Mouse (Mus musculus): ENCODE measurements at regions not wholly inside any gene's neighbourhood (a gene's known extent, or its start where the extent isn't known, plus 50 kb on each side); places are given as distances from the start of the nearest gene placed in this dataset.

- Histone ChIP-seq H3K36me3 (ENCODE audit: control insufficient read depth, insufficient read depth) (no peaks in the 10 kb centered on the region), H3K27me3 (ENCODE audit: control insufficient read depth, insufficient read depth, insufficient read length) (no peaks in the 10 kb centered on the region), H3K79me2 (ENCODE audit: control insufficient read depth, insufficient read depth) (no peaks in the 10 kb centered on the region), H3K4me3 (no peak overlapping the region), H3K4me2 (ENCODE audit: low read depth) (peak overlapping the region; percentile 42), H3ac (ENCODE audit: control insufficient read depth, insufficient read length) (no peak overlapping the region)
- TF ChIP-seq E2F4 (IDR thresholded peaks at IDR 0.05; ENCODE audit: insufficient read depth): no peak
- no peak for TF ChIP-seq SRF (IDR thresholded peaks at IDR 0.05; ENCODE audit: control insufficient read depth, insufficient read length, low read depth)
- TF ChIP-seq MAX (IDR thresholded peaks at IDR 0.05; ENCODE audit: low read depth): no peak
- no peak for TF ChIP-seq MYOG (IDR thresholded peaks at IDR 0.05; ENCODE audit: control insufficient read depth in 1 of 3, insufficient read depth in 1 of 3, insufficient read length in 2 of 3, low read depth in 2 of 3)
- no peak for TF ChIP-seq REST (IDR thresholded peaks at IDR 0.05; ENCODE audit: insufficient read depth, insufficient read length)
- no peak for TF ChIP-seq TCF3 (IDR thresholded peaks at IDR 0.05; ENCODE audit: insufficient read length, low read depth)
- TF ChIP-seq POLR2AphosphoS2 (IDR thresholded peaks at IDR 0.05; ENCODE audit: insufficient read length, low read depth): no peak
- no peak for TF ChIP-seq TCF12 (IDR thresholded peaks at IDR 0.05; ENCODE audit: insufficient read depth, poor library complexity, severe bottlenecking)
- TF ChIP-seq USF1 (IDR thresholded peaks at IDR 0.05; ENCODE audit: low read depth): no peak
- no peak for TF ChIP-seq POLR2A (IDR thresholded peaks at IDR 0.05; ENCODE audit: insufficient read length, low read depth)
- no peak for TF ChIP-seq MYOD1 (IDR thresholded peaks at IDR 0.05; ENCODE audit: control insufficient read depth in 1 of 3, insufficient read length in 2 of 3, low read depth in 2 of 3)
- no peak for TF ChIP-seq CEBPB (IDR thresholded peaks at IDR 0.05; ENCODE audit: insufficient read depth, poor library complexity, severe bottlenecking)
Measured at GRCm38 (mm10) chr6:7464346-7464745, 90.3 kb upstream of the Tac1 start.

DNA sequence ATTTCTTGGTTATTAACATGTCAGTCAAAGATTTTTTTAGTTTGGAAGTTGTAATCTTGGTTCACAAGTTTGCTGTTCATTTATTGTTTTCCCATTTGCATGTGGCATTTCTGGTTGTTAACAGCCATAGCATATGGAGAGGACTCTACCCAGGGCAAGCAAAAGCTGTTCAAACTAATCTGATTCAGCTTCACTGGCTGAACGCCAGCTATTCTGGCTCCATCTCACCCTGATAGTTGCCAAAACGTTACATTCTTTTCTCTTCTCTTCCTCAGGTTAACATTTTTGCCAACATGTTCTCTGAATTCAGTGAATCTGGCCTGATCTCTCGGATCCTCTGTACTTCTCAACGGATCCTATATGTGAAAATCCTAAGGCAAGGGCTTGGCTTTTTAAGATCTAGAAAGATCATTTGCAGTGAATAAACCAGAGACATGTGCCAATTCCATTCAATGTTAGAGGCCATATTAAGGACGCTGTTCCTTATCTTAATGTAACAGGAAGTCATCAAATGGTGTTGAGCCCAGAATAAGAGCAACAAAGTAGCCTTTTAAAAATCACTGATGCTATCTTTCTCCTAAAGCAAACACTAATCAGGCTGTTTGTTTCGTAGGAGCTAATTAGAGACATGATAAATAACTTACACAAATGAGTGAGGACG is 82.2 kb upstream of the Tac1 start:
- Histone ChIP-seq H3K4me3 (no peak overlapping the region), H3ac (ENCODE audit: control insufficient read depth, insufficient read length) (no peak overlapping the region), H3K79me2 (ENCODE audit: control insufficient read depth, insufficient read depth) (no peaks in the 10 kb centered on the region), H3K4me2 (ENCODE audit: low read depth) (peak overlapping the region; percentile 25), H3K27me3 (ENCODE audit: control insufficient read depth, insufficient read depth, insufficient read length) (no peaks in the 10 kb centered on the region), H3K36me3 (ENCODE audit: control insufficient read depth, insufficient read depth) (no peaks in the 10 kb centered on the region)
- no peak for TF ChIP-seq TCF3 (IDR thresholded peaks at IDR 0.05; ENCODE audit: insufficient read length, low read depth)
- no peak for TF ChIP-seq CEBPB (IDR thresholded peaks at IDR 0.05; ENCODE audit: insufficient read depth, poor library complexity, severe bottlenecking)
- no peak for TF ChIP-seq USF1 (IDR thresholded peaks at IDR 0.05; ENCODE audit: low read depth)
- no peak for TF ChIP-seq TCF12 (IDR thresholded peaks at IDR 0.05; ENCODE audit: insufficient read depth, poor library complexity, severe bottlenecking)

DNA sequence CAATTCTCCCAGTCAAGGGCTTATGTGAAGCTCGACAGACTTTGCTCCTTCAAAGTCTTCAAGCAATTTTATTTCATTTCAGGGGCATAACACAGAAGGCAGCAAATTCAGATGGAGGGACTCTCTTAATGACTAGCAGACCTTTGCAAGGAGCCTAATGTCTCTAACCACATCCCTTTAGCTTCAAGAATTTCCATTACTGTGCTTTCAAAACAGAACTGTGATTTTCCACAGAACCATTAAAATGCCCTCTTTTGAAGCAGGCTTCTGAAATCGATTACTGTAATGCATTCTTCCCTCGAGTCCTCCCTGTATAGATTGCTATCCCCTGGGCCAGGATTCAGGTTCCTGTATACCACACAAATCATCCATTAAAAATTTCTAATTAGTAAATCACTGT is 80.9 kb upstream of the Tac1 start:
- no peaks in the 10 kb centered on the region for H3K79me2 ChIP-seq (ENCODE audit: control insufficient read depth, insufficient read depth)
- no peak overlapping the region for H3ac ChIP-seq (ENCODE audit: control insufficient read depth, insufficient read length)
- no peaks in the 10 kb centered on the region for H3K36me3 ChIP-seq (ENCODE audit: control insufficient read depth, insufficient read depth)
- H3K4me2 ChIP-seq (ENCODE audit: low read depth): no peak overlapping the region
- no peaks in the 10 kb centered on the region for H3K27me3 ChIP-seq (ENCODE audit: control insufficient read depth, insufficient read depth, insufficient read length)
- H3K4me3 ChIP-seq: no peak overlapping the region
- TF ChIP-seq MAX (IDR thresholded peaks at IDR 0.05; ENCODE audit: low read depth) (no peak), REST (IDR thresholded peaks at IDR 0.05; ENCODE audit: insufficient read depth, insufficient read length) (no peak), USF1 (IDR thresholded peaks at IDR 0.05; ENCODE audit: low read depth) (no peak), MYOD1 (IDR thresholded peaks at IDR 0.05; ENCODE audit: control insufficient read depth in 1 of 3, insufficient read length in 2 of 3, low read depth in 2 of 3) (no peak), TCF3 (IDR thresholded peaks at IDR 0.05; ENCODE audit: insufficient read length, low read depth) (no peak), MYOG (IDR thresholded peaks at IDR 0.05; ENCODE audit: control insufficient read depth in 1 of 3, insufficient read depth in 1 of 3, insufficient read length in 2 of 3, low read depth in 2 of 3) (no peak), SRF (IDR thresholded peaks at IDR 0.05; ENCODE audit: control insufficient read depth, insufficient read length, low read depth) (no peak), POLR2AphosphoS2 (IDR thresholded peaks at IDR 0.05; ENCODE audit: insufficient read length, low read depth) (no peak), E2F4 (IDR thresholded peaks at IDR 0.05; ENCODE audit: insufficient read depth) (no peak), CEBPB (IDR thresholded peaks at IDR 0.05; ENCODE audit: insufficient read depth, poor library complexity, severe bottlenecking) (no peak), POLR2A (IDR thresholded peaks at IDR 0.05; ENCODE audit: insufficient read length, low read depth) (no peak), TCF12 (IDR thresholded peaks at IDR 0.05; ENCODE audit: insufficient read depth, poor library complexity, severe bottlenecking) (no peak)

- Histone ChIP-seq H3K36me3 (ENCODE audit: control insufficient read depth, insufficient read depth) (no peaks in the 10 kb centered on the region), H3ac (ENCODE audit: control insufficient read depth, insufficient read length) (no peak overlapping the region), H3K4me2 (ENCODE audit: low read depth) (no peak overlapping the region), H3K27me3 (ENCODE audit: control insufficient read depth, insufficient read depth, insufficient read length) (no peaks in the 10 kb centered on the region), H3K79me2 (ENCODE audit: control insufficient read depth, insufficient read depth) (no peaks in the 10 kb centered on the region), H3K4me3 (no peak overlapping the region)
- no peak for TF ChIP-seq POLR2A (IDR thresholded peaks at IDR 0.05; ENCODE audit: insufficient read length, low read depth)
- TF ChIP-seq CEBPB (IDR thresholded peaks at IDR 0.05; ENCODE audit: insufficient read depth, poor library complexity, severe bottlenecking): peak; percentile 69
Measured at GRCm38 (mm10) chr6:7476907-7477306, 77.8 kb upstream of the Tac1 start.

DNA sequence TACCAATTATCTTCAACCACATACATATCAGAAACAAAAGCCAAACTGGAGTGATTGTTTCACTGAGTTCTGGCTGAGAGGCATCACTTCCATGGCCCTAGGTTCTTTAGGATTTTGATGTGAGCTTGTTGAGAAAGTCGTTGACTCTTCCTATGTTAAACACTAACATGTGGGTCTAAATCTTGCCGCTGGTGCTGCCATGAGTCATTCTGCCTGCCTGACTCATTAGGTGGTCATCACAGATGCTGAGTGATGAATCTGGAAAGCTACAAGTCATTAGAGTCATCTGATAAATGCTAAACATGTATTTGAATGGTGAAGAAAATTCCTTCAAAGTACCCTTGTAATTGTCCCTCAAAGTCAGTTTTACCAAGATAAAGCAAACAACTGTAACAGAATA is 60.4 kb upstream of the Tac1 start:
- Histone ChIP-seq H3ac (ENCODE audit: control insufficient read depth, insufficient read length) (no peak overlapping the region), H3K79me2 (ENCODE audit: control insufficient read depth, insufficient read depth) (no peaks in the 10 kb centered on the region), H3K36me3 (ENCODE audit: control insufficient read depth, insufficient read depth) (no peaks in the 10 kb centered on the region), H3K27me3 (ENCODE audit: control insufficient read depth, insufficient read depth, insufficient read length) (no peaks in the 10 kb centered on the region), H3K4me3 (no peak overlapping the region), H3K4me2 (ENCODE audit: low read depth) (peak overlapping the region; percentile 20)
- no peak for TF ChIP-seq MYOG (IDR thresholded peaks at IDR 0.05; ENCODE audit: control insufficient read depth in 1 of 3, insufficient read depth in 1 of 3, insufficient read length in 2 of 3, low read depth in 2 of 3)
- no peak for TF ChIP-seq E2F4 (IDR thresholded peaks at IDR 0.05; ENCODE audit: insufficient read depth)
- TF ChIP-seq MYOD1 (IDR thresholded peaks at IDR 0.05; ENCODE audit: control insufficient read depth in 1 of 3, insufficient read length in 2 of 3, low read depth in 2 of 3): no peak
- no peak for TF ChIP-seq REST (IDR thresholded peaks at IDR 0.05; ENCODE audit: insufficient read depth, insufficient read length)
- TF ChIP-seq SRF (IDR thresholded peaks at IDR 0.05; ENCODE audit: control insufficient read depth, insufficient read length, low read depth): no peak
- no peak for TF ChIP-seq TCF3 (IDR thresholded peaks at IDR 0.05; ENCODE audit: insufficient read length, low read depth)
- TF ChIP-seq CEBPB (IDR thresholded peaks at IDR 0.05; ENCODE audit: insufficient read depth, poor library complexity, severe bottlenecking): no peak
- TF ChIP-seq POLR2A (IDR thresholded peaks at IDR 0.05; ENCODE audit: insufficient read length, low read depth): no peak
- TF ChIP-seq MAX (IDR thresholded peaks at IDR 0.05; ENCODE audit: low read depth): no peak
- TF ChIP-seq TCF12 (IDR thresholded peaks at IDR 0.05; ENCODE audit: insufficient read depth, poor library complexity, severe bottlenecking): no peak
- no peak for TF ChIP-seq POLR2AphosphoS2 (IDR thresholded peaks at IDR 0.05; ENCODE audit: insufficient read length, low read depth)
- TF ChIP-seq USF1 (IDR thresholded peaks at IDR 0.05; ENCODE audit: low read depth): no peak
